28 mouse cellular contexts compared by ENCODE assay signal in the genomic region with DNA sequence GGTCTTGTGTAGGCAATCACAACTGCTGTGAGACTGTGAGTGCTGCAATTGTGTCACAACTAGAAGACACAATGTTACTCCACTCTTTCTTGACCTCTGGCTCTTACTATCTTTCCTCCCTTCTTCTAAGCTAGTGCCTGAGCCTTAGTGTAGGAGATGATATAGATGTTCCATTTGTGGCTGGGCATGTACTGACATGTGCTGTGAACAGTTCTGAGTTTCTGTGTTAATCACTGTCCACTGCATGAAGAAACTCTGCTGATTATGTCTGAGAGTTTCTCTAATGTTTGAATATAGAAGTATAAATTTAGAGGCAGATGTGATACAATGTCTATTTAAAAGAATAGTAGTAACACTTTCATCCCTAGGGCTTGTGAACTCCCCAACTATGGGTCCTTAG.
"Had no signal": no experiment of that assay in that cellular context is flagged by ENCODE, and none has a peak within 500 bp of the region (broad histone marks: within the 10 kb centered on the region; RNA-seq: fewer than 3 reads in every experiment).

No protein-coding gene starts in this region.

- H3K36me3 ChIP-seq: limb, embryonic 10.5 days; limb, embryonic 12.5 days; limb, embryonic 13.5 days; limb, embryonic 15.5 days; liver, embryonic 12.5 days; liver, embryonic 13.5 days; liver, embryonic 15.5 days; lung, embryonic 15.5 days; midbrain, embryonic 10.5 days; midbrain, embryonic 12.5 days; midbrain, embryonic 13.5 days; midbrain, embryonic 15.5 days; neural tube, embryonic 12.5 days had no signal

- H3K4me2 ChIP-seq: limb, embryonic 12.5 days; limb, embryonic 13.5 days; limb, embryonic 15.5 days; liver, embryonic 11.5 days; liver, embryonic 12.5 days; liver, embryonic 13.5 days; liver, embryonic 15.5 days; lung, embryonic 14.5 days; lung, embryonic 15.5 days; midbrain, embryonic 11.5 days; midbrain, embryonic 12.5 days; midbrain, embryonic 13.5 days; midbrain, embryonic 15.5 days; neural tube, embryonic 12.5 days had no signal

- H3K27me3 ChIP-seq: limb, embryonic 12.5 days; limb, embryonic 13.5 days; limb, embryonic 15.5 days; liver, embryonic 12.5 days; liver, embryonic 13.5 days; liver, embryonic 15.5 days; lung, embryonic 15.5 days; megakaryocyte, embryonic 14.5 days; midbrain, embryonic 12.5 days; midbrain, embryonic 13.5 days; midbrain, embryonic 15.5 days; neural tube, embryonic 12.5 days had no signal

- H3K4me1 ChIP-seq: limb, embryonic 10.5 days; limb, embryonic 13.5 days; limb, embryonic 15.5 days; lung, embryonic 15.5 days; midbrain, embryonic 10.5 days; midbrain, embryonic 12.5 days; midbrain, embryonic 13.5 days; midbrain, embryonic 15.5 days; neural tube, embryonic 12.5 days had no signal

- H3K9me3 ChIP-seq: limb, embryonic 10.5 days; limb, embryonic 12.5 days; limb, embryonic 13.5 days; limb, embryonic 15.5 days; liver, embryonic 12.5 days; liver, embryonic 13.5 days; liver, embryonic 15.5 days; lung, embryonic 15.5 days; megakaryocyte, embryonic 14.5 days; midbrain, embryonic 10.5 days; midbrain, embryonic 12.5 days; midbrain, embryonic 15.5 days; neural tube, embryonic 12.5 days had no signal

- DNase-seq: left cerebral cortex, postnatal 4 days; liver; liver, embryonic 13.5 days; liver, postnatal 0 days; lung, adult 18-20 months; lung, adult 2 months; lung, embryonic 14.5 days; lung, postnatal 10 days; lung, postnatal 14 days; lung, postnatal 36 days; midbrain, embryonic 14.5 days had no signal

- H3K4me3 ChIP-seq: limb, embryonic 10.5 days; limb, embryonic 12.5 days; limb, embryonic 13.5 days; limb, embryonic 15.5 days; liver, embryonic 12.5 days; liver, embryonic 13.5 days; liver, embryonic 15.5 days; lung, embryonic 15.5 days; megakaryocyte, embryonic 14.5 days; midbrain, embryonic 10.5 days; midbrain, embryonic 12.5 days; midbrain, embryonic 13.5 days; midbrain, embryonic 15.5 days; myocyte; neural tube, embryonic 12.5 days had no signal

- H3K27ac ChIP-seq: limb, embryonic 10.5 days; limb, embryonic 12.5 days; limb, embryonic 13.5 days; limb, embryonic 15.5 days; liver, embryonic 12.5 days; liver, embryonic 13.5 days; liver, embryonic 14.5 days; liver, embryonic 15.5 days; lung, embryonic 15.5 days; midbrain, embryonic 10.5 days; midbrain, embryonic 12.5 days; midbrain, embryonic 13.5 days; midbrain, embryonic 15.5 days; neural tube, embryonic 12.5 days had no signal

- H3K9ac ChIP-seq: limb, embryonic 12.5 days; limb, embryonic 13.5 days; limb, embryonic 15.5 days; liver, embryonic 12.5 days; liver, embryonic 13.5 days; liver, embryonic 14.5 days; liver, embryonic 15.5 days; liver, postnatal 0 days; lung, embryonic 14.5 days; lung, embryonic 15.5 days; midbrain, embryonic 12.5 days; midbrain, embryonic 13.5 days; midbrain, embryonic 15.5 days; neural tube, embryonic 12.5 days had no signal
